Mouse (Mus musculus) stomach, postnatal 0 days (tissue): ENCODE results near the gene Skp1a.

ENCODE experiments used
- CTCF ChIP-seq: IDR thresholded peaks from 2 replicates; pipeline ENCODE4 v1.5.1; 2016; ENCODE audit warnings: antibody characterized with exemption, low read depth, mild to moderate bottlenecking, moderate library complexity
- EP300 ChIP-seq: optimal IDR thresholded peaks from 2 replicates; pipeline ENCODE3; 2016; ENCODE audit warnings: antibody characterized with exemption

GRCm38 (mm10) chr11:52282420-52282773 lies 50.6 kb downstream of the Skp1a start:
- TF ChIP-seq CTCF (no peak), EP300 (no peak)
